Mouse (Mus musculus) heart, adult 2 months (tissue): ENCODE results near the gene Uap1.

ENCODE experiments used
- CTCF ChIP-seq: fragments of 200-600 bp; IDR thresholded peaks from 2 replicates; pipeline ENCODE4 v1.8.1; 2022; ENCODE audit warnings: antibody characterized with exemption, mild to moderate bottlenecking, moderate library complexity
- EP300 ChIP-seq: fragments of 200-500 bp; IDR thresholded peaks from 2 replicates; pipeline ENCODE4 v1.6.1; 2011; ENCODE audit warnings: low read depth, low read length, control low read depth; ENCODE audit not compliant: insufficient read depth
- POLR2A ChIP-seq: fragments of 200-500 bp; IDR thresholded peaks from 2 replicates; pipeline ENCODE4 v1.6.1; 2011; ENCODE audit warnings: mild to moderate bottlenecking, low read depth, low read length, control low read depth; ENCODE audit not compliant: insufficient read depth

GRCm38 (mm10) chr1:170175848-170176247 lies 1.1 kb upstream of the Uap1 start:
- TF ChIP-seq EP300 (no peak), CTCF (no peak), POLR2A (no peak)
